Mouse (Mus musculus) midbrain, embryonic 11.5 days (tissue): ENCODE results near the gene Mfrp. TPM values are rescaled to one million over a fixed set of nuclear protein-coding genes. Genes with fewer than 3 reads are reported as not detected.

Source experiments
- ATAC-seq: fragments of 200-750 bp; cut with Nextera tagmentation; 2 replicates; pipeline ENCODE4 v1.8.0; 2017; ENCODE audit warnings: moderate TSS enrichment, moderate library complexity; ENCODE audit not compliant: low FRiP score
- DNase-seq: peaks from one replicate; pipeline ENCODE4 v3.0.0; 2015; ENCODE audit warnings: low spot score; ENCODE audit errors: missing footprints
- H3K27ac ChIP-seq: fragments of 300-500 bp; sonication (generic); 2 replicates; pipeline ENCODE4 v1.5.1; 2014; ENCODE audit warnings: low read depth, low read length
- H3K27me3 ChIP-seq: fragments of 300-500 bp; sonication (generic); 2 replicates; pipeline ENCODE4 v1.6.1; 2014; ENCODE audit warnings: mild to moderate bottlenecking, low read length, moderate library complexity, mixed read lengths; ENCODE audit not compliant: control insufficient read depth, insufficient read depth
- H3K36me3 ChIP-seq: fragments of 300-500 bp; sonication (generic); 2 replicates; pipeline ENCODE4 v1.6.1; 2014; ENCODE audit warnings: mild to moderate bottlenecking, low read length, moderate library complexity, mixed read lengths; ENCODE audit not compliant: control insufficient read depth, insufficient read depth
- H3K4me1 ChIP-seq: fragments of 300-500 bp; sonication (generic); 2 replicates; pipeline ENCODE4 v1.6.1; 2014; ENCODE audit warnings: low read length; ENCODE audit not compliant: control insufficient read depth, insufficient read depth
- H3K4me2 ChIP-seq: fragments of 300-500 bp; sonication (generic); 2 replicates; pipeline ENCODE4 v1.6.1; 2014; ENCODE audit warnings: mild to moderate bottlenecking, moderate library complexity
- H3K4me3 ChIP-seq: fragments of 300-500 bp; sonication (generic); 2 replicates; pipeline ENCODE4 v1.5.1; 2014; ENCODE audit warnings: low read depth, low read length
- H3K9ac ChIP-seq: fragments of 300-500 bp; sonication (generic); 2 replicates; pipeline ENCODE4 v1.6.1; 2014; ENCODE audit warnings: low read length
- H3K9me3 ChIP-seq: fragments of 300-500 bp; sonication (generic); 2 replicates; pipeline ENCODE4 v1.6.1; 2016; ENCODE audit warnings: low read length; ENCODE audit not compliant: control insufficient read depth
- WGBS: fragments of 180-500 bp; shearing (Covaris S2); extraction: QIAGEN DNeasy Blood & Tissue Kit; methylation state at CpG from one replicate; pipeline ENCODE4 v1.1.7; 2014; 5-methylcytosine and 5-hydroxymethylcytosine counted together
- polyA plus RNA-seq: library from polyadenylated mRNA; unstranded; fragments of >200 nt; fragmentation: Nextera tagmentation; extraction: Ambion mirVana; gene quantifications from 2 replicates; pipeline ENCODE4 v1.2.1, GENCODE M21; 2014

The Mfrp gene
- polyA plus RNA-seq, 1 experiment from 2014 or later: not detected

DNA sequence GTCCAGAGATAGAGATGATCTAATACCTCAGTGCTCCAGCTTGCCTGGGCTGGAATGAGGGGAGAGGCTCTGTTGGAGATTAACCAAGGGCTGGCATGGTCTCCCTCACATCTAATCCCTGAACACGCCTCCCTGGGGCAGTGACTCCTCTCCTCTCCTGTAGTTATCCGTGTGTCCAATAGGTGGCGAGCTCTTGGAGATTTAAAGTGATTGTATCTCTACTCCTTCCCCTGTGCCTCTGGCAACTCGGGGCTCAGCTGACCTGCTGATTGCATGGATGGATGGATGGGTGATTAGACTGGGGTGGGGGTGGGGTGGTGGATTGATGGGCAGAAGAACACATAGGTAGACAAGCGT, 24.8 kb upstream of the Mfrp start:
- H3K9ac ChIP-seq: no peak overlapping the region
- ATAC-seq: no peak
- H3K9me3 ChIP-seq: no peaks in the 10 kb centered on the region
- H3K4me1 ChIP-seq: peaks cover 25% of the 10 kb centered on the region
- H3K36me3 ChIP-seq: no peaks in the 10 kb centered on the region
- no peaks in the 10 kb centered on the region; the same call in 1 of the 2 replicates for H3K27me3 ChIP-seq
- H3K4me2 ChIP-seq: no peak overlapping the region
- WGBS: 9% methylated on average over 5 of the region's 5 CpGs
- H3K4me3 ChIP-seq: no peak overlapping the region
- H3K27ac ChIP-seq: no peak overlapping the region
- peak; percentile 94 for DNase-seq

DNA sequence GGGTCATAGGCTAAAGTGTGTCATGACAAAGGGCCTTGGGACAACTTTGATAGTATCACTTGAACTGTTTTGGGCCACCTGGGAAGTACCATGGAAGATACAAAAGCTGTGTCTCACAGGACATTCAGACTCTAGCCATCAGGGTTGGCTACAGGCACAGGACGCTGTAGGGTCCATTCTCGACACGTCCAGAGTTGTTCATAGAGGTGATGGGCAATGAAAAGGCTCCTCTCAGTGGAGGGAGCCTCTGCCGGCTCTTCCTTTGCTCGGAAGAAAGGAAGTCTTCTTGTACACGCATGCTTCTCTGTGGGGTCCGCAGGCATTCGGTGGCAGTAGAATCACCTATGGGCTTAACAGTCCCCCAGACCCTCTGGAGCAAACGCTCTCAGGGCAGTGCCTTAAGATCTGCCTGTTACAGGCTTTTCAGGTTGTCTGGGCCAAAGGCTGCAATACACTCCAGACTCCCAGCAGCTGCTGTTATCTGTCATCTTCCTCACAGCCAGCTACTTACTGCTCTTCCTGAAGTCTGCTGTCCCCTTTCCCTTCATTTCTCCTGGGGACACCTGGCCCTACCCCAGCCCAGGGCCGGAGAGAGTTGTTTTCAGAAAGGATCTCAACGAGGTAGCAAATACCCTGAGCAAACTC, 24.1 kb upstream of the Mfrp start:
- Histone ChIP-seq H3K9ac (no peak overlapping the region), H3K9me3 (no peaks in the 10 kb centered on the region), H3K4me1 (peaks cover 18% of the 10 kb centered on the region), H3K27me3 (peaks cover 4% of the 10 kb centered on the region; the same call in 1 of the 2 replicates), H3K4me2 (no peak overlapping the region), H3K27ac (no peak overlapping the region), H3K4me3 (no peak overlapping the region), H3K36me3 (no peaks in the 10 kb centered on the region)
- WGBS: 86% methylated on average over 11 of the region's 11 CpGs
- DNase-seq: no peak
- no peak for ATAC-seq

DNA sequence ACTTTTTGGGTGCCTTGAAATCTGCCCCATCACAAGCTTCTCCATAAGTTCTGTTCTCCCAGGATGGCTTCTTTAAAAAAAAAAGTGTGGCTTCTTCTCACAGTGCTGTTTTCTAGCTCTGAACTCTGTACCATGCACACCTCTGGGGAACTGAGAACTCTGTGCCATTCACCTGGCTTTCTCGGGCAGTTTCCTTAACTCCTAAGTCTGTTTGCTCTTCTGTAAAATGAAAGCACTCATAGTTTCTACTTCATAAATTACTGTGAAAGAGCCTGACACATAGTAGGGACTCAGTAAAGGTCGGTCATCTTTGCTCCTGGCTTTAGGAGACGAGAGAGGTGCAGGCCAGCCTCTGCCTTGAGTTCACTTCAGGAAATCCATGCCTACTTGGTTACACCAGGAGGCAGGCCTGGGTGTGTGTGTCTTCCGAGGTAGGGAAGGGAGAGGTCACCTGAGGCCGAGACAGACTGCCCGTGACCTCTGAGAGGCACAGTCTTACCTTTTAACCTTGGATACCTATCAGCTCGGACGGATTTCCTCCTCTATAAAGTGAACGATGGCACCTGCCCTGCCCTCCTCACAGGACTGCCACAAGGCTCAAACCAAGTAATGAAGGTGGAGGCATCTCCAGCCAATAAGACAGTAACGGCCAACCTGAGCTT, 23.3 kb upstream of the Mfrp start:
- no peaks in the 10 kb centered on the region for H3K36me3 ChIP-seq
- no peak overlapping the region for H3K9ac ChIP-seq
- peaks cover 10% of the 10 kb centered on the region for H3K4me1 ChIP-seq
- H3K9me3 ChIP-seq: no peaks in the 10 kb centered on the region
- H3K4me3 ChIP-seq: no peak overlapping the region
- DNase-seq: no peak
- no peak overlapping the region for H3K4me2 ChIP-seq
- no peak overlapping the region for H3K27ac ChIP-seq
- 82% methylated on average over 10 of the region's 10 CpGs for WGBS
- no peak for ATAC-seq
- H3K27me3 ChIP-seq: peaks cover 4% of the 10 kb centered on the region; the same call in 1 of the 2 replicates

DNA sequence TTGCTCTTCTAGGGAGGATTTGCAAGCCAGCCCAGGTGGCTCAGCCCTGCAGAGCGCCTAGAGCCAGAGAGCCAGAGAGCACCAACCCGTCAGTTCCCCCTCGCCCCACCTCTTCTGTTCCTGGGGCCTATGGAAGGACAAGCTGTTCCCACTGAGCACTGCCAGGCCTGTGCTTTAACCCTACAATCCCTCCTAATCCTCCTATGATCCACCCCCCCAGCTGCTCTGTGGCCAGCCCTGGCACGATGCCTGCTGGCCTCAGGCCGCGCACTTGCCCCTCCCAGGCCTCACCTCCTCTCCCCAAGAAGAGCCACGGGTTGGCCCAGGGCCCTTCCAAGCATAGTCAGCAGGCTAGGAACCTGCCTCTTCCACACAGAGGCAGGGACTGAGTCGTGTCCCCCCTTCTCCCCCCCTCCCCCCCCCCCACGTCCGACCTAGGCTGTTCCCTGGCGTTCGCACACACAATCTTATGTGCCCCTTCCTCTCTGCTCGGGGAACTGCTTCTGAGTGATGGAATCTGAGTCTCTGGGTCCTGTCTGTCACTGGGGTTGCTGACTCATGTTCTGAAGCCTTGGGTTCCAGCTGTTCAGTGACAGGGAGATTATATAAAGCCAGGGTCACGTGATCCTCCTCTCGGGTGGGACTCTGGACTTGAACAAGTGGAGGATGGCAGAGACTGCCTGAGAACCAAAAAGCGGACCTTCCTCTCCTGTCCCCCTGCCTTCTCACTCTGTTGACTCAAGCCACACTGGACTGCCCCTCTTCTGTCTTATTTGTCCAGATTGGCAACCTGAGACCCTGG, 22.4 kb upstream of the Mfrp start:
- H3K4me2 ChIP-seq: no peak overlapping the region
- no peak overlapping the region for H3K27ac ChIP-seq
- 0 out of 2 replicates have a peak overlapping the region, but pooled peaks have one; percentile 9 for H3K9ac ChIP-seq
- H3K9me3 ChIP-seq: no peaks in the 10 kb centered on the region
- peaks cover 13% of the 10 kb centered on the region for H3K27me3 ChIP-seq
- ATAC-seq (peak; percentile 51), DNase-seq (peak; percentile 81)
- no peaks in the 10 kb centered on the region for H3K36me3 ChIP-seq
- 26% methylated on average over 15 of the region's 16 CpGs for WGBS
- H3K4me1 ChIP-seq: peaks cover 16% of the 10 kb centered on the region
- no peak overlapping the region for H3K4me3 ChIP-seq

DNA sequence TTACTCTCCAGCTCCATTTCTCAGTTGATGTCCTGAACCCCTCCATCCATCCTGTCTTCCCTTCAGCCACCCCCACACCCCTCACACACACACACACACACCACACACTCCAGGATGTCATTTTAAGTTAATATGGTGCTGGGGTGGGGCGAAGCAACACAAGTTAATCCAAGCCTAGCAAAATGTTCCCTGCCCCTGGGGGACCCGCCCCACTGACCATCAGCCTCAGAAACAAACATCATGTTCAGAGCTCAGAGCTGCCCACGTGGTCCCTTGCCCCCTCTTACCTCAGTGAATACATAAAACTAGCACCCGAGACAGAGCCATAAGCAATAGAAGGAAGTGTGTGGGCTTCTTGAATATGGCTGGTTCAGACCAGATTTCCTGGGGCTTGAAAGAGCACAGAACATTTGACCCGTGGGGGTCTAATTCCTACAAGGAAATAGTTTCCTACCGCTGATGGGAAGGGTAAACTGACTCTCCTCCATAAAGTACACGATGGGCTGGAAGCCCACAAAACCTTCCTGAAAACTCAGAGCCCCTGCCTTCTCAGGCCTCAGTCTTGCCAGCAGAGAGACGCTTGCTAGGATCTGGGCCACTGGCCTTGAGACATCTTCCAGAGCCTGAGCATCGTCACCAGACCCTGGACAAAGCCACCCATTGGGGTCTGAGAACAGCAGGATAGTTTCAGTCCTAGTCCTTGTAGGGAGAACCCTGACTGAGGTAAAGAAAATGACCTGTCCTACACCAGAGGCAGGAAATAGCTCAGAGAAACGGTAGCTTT, 21.3 kb upstream of the Mfrp start:
- Histone ChIP-seq H3K4me2 (no peak overlapping the region), H3K4me1 (peaks cover 22% of the 10 kb centered on the region), H3K36me3 (no peaks in the 10 kb centered on the region), H3K4me3 (no peak overlapping the region), H3K9ac (no peak overlapping the region), H3K27ac (no peak overlapping the region), H3K27me3 (peaks cover 15% of the 10 kb centered on the region), H3K9me3 (no peaks in the 10 kb centered on the region)
- ATAC-seq: no peak
- 75% methylated on average over 10 of the region's 10 CpGs for WGBS
- DNase-seq: peak; percentile 39

DNA sequence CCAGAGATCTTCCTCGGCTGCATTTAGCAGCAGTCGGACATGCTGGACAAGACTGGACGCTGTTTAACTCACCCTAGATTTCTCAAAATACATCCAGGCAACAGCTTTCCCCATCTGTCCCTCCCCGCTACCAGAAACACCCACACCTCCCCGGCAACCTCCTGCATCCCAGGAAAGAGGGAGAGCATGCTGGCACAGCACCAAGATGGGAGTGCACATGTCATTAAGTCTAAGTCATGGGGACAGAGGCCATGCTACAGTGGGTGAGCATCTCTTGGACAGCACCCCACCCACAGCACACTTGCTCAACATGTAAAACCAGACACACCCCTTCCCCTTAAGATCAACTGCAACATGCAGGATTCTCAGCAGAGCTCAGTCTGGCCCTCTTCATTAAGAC, 20.6 kb upstream of the Mfrp start:
- DNase-seq: peak; percentile 54
- no peak overlapping the region for H3K27ac ChIP-seq
- H3K4me2 ChIP-seq: no peak overlapping the region
- H3K4me1 ChIP-seq: peaks cover 28% of the 10 kb centered on the region
- 88% methylated on average over 5 of the region's 5 CpGs for WGBS
- no peaks in the 10 kb centered on the region for H3K36me3 ChIP-seq
- peaks cover 22% of the 10 kb centered on the region for H3K27me3 ChIP-seq
- no peaks in the 10 kb centered on the region for H3K9me3 ChIP-seq
- no peak for ATAC-seq
- H3K4me3 ChIP-seq: no peak overlapping the region
- no peak overlapping the region for H3K9ac ChIP-seq

DNA sequence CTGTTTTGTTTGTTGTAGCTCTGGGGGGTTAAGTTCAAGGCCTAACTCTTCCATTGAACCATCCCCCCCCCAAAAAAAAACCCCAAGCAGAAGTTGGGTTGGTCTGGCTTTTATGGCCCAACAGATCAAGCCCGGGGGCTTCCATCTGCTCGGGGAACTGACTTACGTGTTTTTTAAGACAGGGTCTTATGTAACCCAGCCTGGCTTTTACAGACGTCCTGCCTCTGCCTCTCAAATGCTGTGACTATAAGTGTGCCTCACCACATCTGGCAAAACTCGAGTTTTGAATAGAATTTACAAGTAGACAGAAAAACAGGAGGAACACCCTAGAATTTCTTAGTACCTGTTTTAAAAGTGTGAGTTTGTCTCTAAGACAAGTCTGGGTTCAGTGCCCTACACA, 19.9 kb upstream of the Mfrp start:
- Histone ChIP-seq H3K4me1 (peaks cover 28% of the 10 kb centered on the region), H3K36me3 (no peaks in the 10 kb centered on the region), H3K27me3 (peaks cover 27% of the 10 kb centered on the region), H3K4me2 (no peak overlapping the region), H3K4me3 (no peak overlapping the region), H3K9ac (no peak overlapping the region), H3K9me3 (no peaks in the 10 kb centered on the region), H3K27ac (no peak overlapping the region)
- ATAC-seq (no peak), DNase-seq (no peak)
- WGBS: 73% methylated on average over 5 of the region's 5 CpGs

DNA sequence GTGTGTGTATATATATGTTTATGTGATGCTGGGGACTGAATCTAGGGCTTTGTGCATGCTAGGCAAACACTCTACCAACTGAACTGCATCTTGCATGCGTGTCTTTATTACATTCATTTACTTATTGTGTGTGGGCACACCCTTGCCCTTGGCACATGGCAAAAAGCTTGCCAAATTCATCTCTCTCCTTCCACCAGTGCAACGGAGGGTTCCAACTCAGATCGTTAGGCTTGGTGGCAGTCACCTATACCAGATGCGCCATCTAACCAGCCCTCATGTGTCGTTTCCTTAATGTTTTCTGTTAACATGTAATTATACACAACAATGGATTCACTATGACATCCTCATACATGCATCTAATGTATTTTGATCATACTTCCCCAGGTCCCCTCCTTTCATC, 19.3 kb upstream of the Mfrp start:
- no peak overlapping the region for H3K4me3 ChIP-seq
- no peak for ATAC-seq
- no peak overlapping the region for H3K27ac ChIP-seq
- WGBS: 91% methylated on average over 5 of the region's 5 CpGs
- peaks cover 30% of the 10 kb centered on the region for H3K27me3 ChIP-seq
- H3K9me3 ChIP-seq: no peaks in the 10 kb centered on the region
- no peak overlapping the region for H3K4me2 ChIP-seq
- H3K9ac ChIP-seq: no peak overlapping the region
- peaks cover 28% of the 10 kb centered on the region for H3K4me1 ChIP-seq
- DNase-seq: peak; percentile 54
- H3K36me3 ChIP-seq: no peaks in the 10 kb centered on the region
